10 mouse cellular contexts compared by ENCODE assay signal in the genomic region with DNA sequence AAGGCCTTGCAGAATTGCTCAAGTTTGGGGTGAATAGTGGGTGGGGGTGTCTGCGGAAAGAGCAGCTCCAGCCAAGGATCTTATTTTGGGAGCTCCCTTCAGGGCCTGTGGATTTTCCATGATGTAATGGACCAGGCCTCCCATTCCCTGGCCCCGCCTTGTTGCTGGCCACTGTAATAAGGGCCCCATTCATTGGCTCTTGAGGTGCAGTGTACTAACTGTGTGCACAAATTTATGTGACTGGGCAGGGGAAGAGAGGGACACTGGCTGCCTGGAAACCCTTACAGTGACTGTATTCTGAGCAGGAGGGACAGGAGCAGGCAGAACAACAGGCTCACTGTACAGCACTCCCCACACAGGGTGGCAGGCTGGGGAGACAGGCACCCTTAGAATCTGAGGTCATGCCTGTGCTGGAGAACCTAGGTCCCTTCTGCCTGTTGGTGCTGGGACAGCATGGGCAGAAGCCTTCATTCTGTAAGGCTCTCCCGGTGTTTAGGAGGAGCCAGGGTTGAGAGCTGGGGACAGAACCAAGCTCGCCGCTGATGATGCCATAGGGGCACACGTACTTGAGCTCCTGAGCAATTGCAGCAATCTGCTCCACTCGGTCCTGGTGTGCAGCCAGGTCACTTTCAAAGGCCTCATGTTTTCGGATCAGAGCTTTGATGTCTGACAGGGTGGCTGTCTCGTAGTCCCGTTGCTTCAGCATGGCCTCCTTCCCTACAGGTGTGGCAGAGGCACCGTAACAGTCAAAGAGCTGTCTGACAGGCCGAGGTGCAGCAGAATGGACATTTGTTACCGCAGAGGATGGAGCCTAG. TPM values are rescaled to one million over a fixed set of nuclear protein-coding genes. Genes with fewer than 3 reads are reported as not detected.
DNase-seq lines count a peak whose midpoint lies in the region; ATAC-seq and TF ChIP-seq lines count a peak whose summit lies in the region.
"Had no signal": no experiment of that assay in that cellular context is flagged by ENCODE, and none has a peak within 500 bp of the region (broad histone marks: within the 10 kb centered on the region; RNA-seq: fewer than 3 reads in every experiment).

No protein-coding gene starts in this region.

- no peak overlapping the region for H3K4me2 ChIP-seq in lung, postnatal 0 days (replicated peaks; ENCODE audit: low read depth, low read length)
- no peak overlapping the region for H3K4me2 ChIP-seq in heart, embryonic 15.5 days
- H3K4me2 ChIP-seq in stomach, embryonic 14.5 days (replicated peaks; ENCODE audit: low read depth, low read length) = no peak overlapping the region
- H3K4me2 ChIP-seq: lung, embryonic 14.5 days had no signal

- H3K9ac ChIP-seq in lung, postnatal 0 days (replicated peaks; ENCODE audit: low read depth) = no peak overlapping the region
- no peak overlapping the region for H3K9ac ChIP-seq in heart, embryonic 15.5 days
- no peak overlapping the region for H3K9ac ChIP-seq in stomach, embryonic 14.5 days (replicated peaks; ENCODE audit: low read depth, low read length)
- H3K9ac ChIP-seq: lung, embryonic 14.5 days had no signal

- no peak overlapping the region for H3K4me3 ChIP-seq in lung, postnatal 0 days (ENCODE audit: low read depth, low read length)
- no peak overlapping the region for H3K4me3 ChIP-seq in heart, embryonic 15.5 days
- no peak overlapping the region for H3K4me3 ChIP-seq in stomach, embryonic 14.5 days (ENCODE audit: low read depth, low read length)

- no peaks in the 10 kb centered on the region for H3K27me3 ChIP-seq in lung, postnatal 0 days (replicated peaks; ENCODE audit: insufficient read depth, low read length)
- H3K27me3 ChIP-seq in heart, embryonic 15.5 days = no peaks in the 10 kb centered on the region
- H3K27me3 ChIP-seq in stomach, embryonic 14.5 days (ENCODE audit: control insufficient read depth, insufficient read depth, low read length) = no peaks in the 10 kb centered on the region

- TF ChIP-seq EP300 in lung, postnatal 0 days (IDR thresholded peaks at IDR 0.05) = no peak

- TF ChIP-seq CTCF in lung, postnatal 0 days (IDR thresholded peaks at IDR 0.05) = no peak

- WGBS in lung, postnatal 0 days = 85% methylated on average over 13 of the region's 13 CpGs
- 68% methylated on average over 13 of the region's 13 CpGs for WGBS in heart, embryonic 15.5 days
- WGBS in stomach, embryonic 14.5 days = 90% methylated on average over 13 of the region's 13 CpGs

- peak; percentile 12 for ATAC-seq in frontal cortex, adult (ENCODE audit: low TSS enrichment)
- ATAC-seq in lung, postnatal 0 days = peak; percentile 41
- ATAC-seq in heart, embryonic 15.5 days (replicated peaks; ENCODE audit: insufficient number of reproducible peaks, insufficient read depth, low FRiP score, low read depth) = peak; percentile 59
- peak; percentile 40; the same call in 1 of the 2 replicates for ATAC-seq in stomach, embryonic 14.5 days (ENCODE audit: insufficient number of reproducible peaks, insufficient read depth, low FRiP score, low read depth)
- ATAC-seq in megakaryocyte progenitor cell, adult 5-6 weeks (replicated peaks; ENCODE audit: poor library complexity) = no peak

- no peaks in the 10 kb centered on the region for H3K4me1 ChIP-seq in lung, postnatal 0 days (ENCODE audit: insufficient read depth, low read depth, low read length)
- H3K4me1 ChIP-seq in heart, embryonic 15.5 days (replicated peaks) = peaks cover 39% of the 10 kb centered on the region
- no peaks in the 10 kb centered on the region for H3K4me1 ChIP-seq in stomach, embryonic 14.5 days (ENCODE audit: control insufficient read depth, insufficient read depth, low read length)

- H3K36me3 ChIP-seq in lung, postnatal 0 days (ENCODE audit: insufficient read depth, low read length) = peaks cover 63% of the 10 kb centered on the region
- H3K36me3 ChIP-seq in heart, embryonic 15.5 days = peaks cover 100% of the 10 kb centered on the region
- peaks cover 99% of the 10 kb centered on the region for H3K36me3 ChIP-seq in stomach, embryonic 14.5 days (ENCODE audit: control insufficient read depth, insufficient read depth, low read length)

- no peaks in the 10 kb centered on the region for H3K9me3 ChIP-seq in lung, postnatal 0 days (ENCODE audit: low read length)
- no peaks in the 10 kb centered on the region for H3K9me3 ChIP-seq in heart, embryonic 15.5 days (replicated peaks)
- H3K9me3 ChIP-seq in stomach, embryonic 14.5 days (ENCODE audit: control insufficient read depth, low read depth, low read length) = no peaks in the 10 kb centered on the region

- DNase-seq in frontal cortex, postnatal 36 days (ENCODE audit: low spot score in 2 of 2) = no peak
- no peak for DNase-seq in lung, postnatal 0 days (ENCODE audit: low spot score)
- no peak for DNase-seq in lung, postnatal 14 days
- DNase-seq in spleen, adult 12 weeks (ENCODE audit: low spot score) = no peak
- DNase-seq: lung, embryonic 14.5 days; right cerebral cortex, postnatal 25 days had no signal

- H3K27ac ChIP-seq in lung, postnatal 0 days (ENCODE audit: low read length) = no peak overlapping the region
- H3K27ac ChIP-seq in heart, embryonic 15.5 days = peak overlapping the region; percentile 77
- H3K27ac ChIP-seq in stomach, embryonic 14.5 days (ENCODE audit: low read length) = no peak overlapping the region

RNA-seq across cellular contexts. Expression of gene Capn12, which starts 20.3 kb away (rescaled TPM):
- 0.27 and 0.33 TPM in 2 replicates for polyA plus RNA-seq in lung, postnatal 0 days (2015; fragmentation: Nextera tagmentation; extraction: Ambion mirVana)
- 0.33 and 0.42 TPM in 2 replicates for polyA plus RNA-seq in heart, embryonic 15.5 days (2015; fragmentation: Nextera tagmentation; extraction: Ambion mirVana)
- polyA plus RNA-seq in stomach, embryonic 14.5 days (2014; fragmentation: Nextera tagmentation; extraction: Ambion mirVana) = 0.67 and 1.1 TPM in 2 replicates
- total RNA-seq in megakaryocyte progenitor cell, adult 5-6 weeks (2015) = not detected in 2 replicates
- 0.24 TPM in 1 of 2 replicates, not detected in the other for total RNA-seq in megakaryocyte progenitor cell, adult 5-6 weeks (2017)

RNA-seq across cellular contexts. Expression of gene Lgals7, which starts 37.9 kb away (rescaled TPM):
- polyA plus RNA-seq in lung, postnatal 0 days (2015; fragmentation: Nextera tagmentation; extraction: Ambion mirVana) = 2.2 and 3.0 TPM in 2 replicates
- polyA plus RNA-seq in heart, embryonic 15.5 days (2015; fragmentation: Nextera tagmentation; extraction: Ambion mirVana) = 1.7 and 2.7 TPM in 2 replicates
- polyA plus RNA-seq in stomach, embryonic 14.5 days (2014; fragmentation: Nextera tagmentation; extraction: Ambion mirVana) = 1.4 and 1.5 TPM in 2 replicates
- 0.52 TPM in 1 of 2 replicates, not detected in the other for total RNA-seq in megakaryocyte progenitor cell, adult 5-6 weeks (2015)
- total RNA-seq in megakaryocyte progenitor cell, adult 5-6 weeks (2017) = not detected in 2 replicates
